Mouse (Mus musculus) layer of hippocampus, adult 18-20 months (tissue): ENCODE measurements at regions not wholly inside any gene's neighbourhood (a gene's known extent, or its start where the extent isn't known, plus 50 kb on each side); places are given as distances from the start of the nearest gene placed in this dataset.

Experiments used
- DNase-seq, 2 experiments: peaks; one replicate each; pipeline ENCODE4 v3.0.0; 2022; ENCODE audit warnings: low spot score in 2 of 2

DNA sequence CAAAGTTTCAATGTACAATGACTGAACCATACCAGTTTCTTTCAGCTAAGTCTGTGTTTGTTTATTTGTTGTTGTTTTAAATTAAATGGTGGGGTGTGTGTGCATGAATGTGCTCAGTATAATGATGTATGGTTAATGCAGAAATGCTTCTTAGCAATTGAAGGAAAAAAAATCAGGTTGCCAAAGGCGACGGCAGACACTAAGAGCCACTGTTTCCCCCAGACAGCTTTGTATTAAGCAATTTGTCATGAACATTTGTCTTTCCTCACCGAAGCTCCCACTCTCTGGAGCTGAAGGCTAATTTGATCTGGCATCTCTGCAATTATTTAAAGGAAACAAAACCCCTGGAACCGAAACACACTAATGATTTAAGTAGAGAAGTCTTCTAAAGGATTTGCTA lies 360.7 kb downstream of the Bckdhb start:
- no peak for DNase-seq

- DNase-seq, result no peak
Measured at GRCm38 (mm10) chr9:84295891-84296290, 370.9 kb downstream of the Bckdhb start.

DNA sequence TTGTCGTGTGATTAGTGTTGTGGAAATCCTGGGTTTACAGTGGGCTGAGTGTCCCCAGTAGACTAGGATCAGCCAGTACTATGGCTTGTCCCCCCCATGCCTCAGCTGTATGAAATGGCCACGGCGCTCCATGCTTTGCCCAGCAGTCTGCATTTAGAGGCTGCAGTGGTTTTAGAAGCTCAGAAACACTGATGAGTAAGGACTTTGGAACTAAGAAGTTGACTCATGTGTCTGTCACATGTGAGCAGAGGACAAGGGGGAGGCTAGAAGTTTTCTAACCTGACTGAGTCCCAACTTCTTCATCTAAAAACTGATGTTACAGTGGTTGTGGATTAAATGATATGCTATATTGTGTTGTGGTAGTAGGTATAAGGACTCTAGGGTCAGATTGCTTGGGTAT lies 371.5 kb downstream of the Bckdhb start:
- DNase-seq, result no peak

GRCm38 (mm10) chr9:84304398-84304797 lies 379.5 kb downstream of the Bckdhb start:
- DNase-seq, result no peak

DNA sequence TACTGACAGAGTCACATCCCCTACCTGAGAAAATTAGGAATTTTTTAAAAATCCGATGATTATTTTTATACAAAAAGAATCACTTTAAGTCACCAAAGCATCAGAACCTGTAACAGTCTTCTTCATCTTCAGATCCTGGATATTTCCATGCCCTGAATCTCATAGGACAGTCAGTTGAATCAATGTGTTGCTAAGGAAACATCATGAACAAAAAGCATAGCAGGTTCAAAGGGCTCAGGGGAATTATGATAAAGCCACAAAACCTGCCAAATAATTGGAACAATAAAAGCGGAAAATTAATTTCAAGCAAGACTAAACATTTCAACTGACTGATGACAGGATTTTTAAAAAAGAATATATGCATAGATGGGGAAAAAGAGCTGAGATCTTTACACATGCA lies 393.9 kb downstream of the Bckdhb start:
- no peak for DNase-seq

DNA sequence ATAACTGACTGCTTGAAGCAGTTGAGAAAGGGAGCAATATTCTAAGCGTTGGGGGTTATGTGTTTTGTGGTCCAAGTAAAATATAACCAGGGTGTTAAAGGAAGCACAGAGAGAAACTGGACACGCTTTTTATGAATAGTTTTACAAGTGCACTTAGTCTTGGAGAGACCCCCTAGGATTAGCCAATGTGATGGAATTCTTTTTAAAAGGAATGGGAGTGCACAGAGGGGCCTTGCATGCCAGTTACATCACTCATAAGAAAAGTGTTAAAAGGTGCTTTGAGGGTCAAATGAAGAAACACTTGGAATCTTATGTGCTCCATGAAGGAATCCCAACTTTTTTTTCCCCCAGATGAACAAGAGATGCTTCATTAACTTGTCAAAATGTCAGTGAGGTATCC lies 394.4 kb downstream of the Bckdhb start:
- DNase-seq, result no peak

DNA sequence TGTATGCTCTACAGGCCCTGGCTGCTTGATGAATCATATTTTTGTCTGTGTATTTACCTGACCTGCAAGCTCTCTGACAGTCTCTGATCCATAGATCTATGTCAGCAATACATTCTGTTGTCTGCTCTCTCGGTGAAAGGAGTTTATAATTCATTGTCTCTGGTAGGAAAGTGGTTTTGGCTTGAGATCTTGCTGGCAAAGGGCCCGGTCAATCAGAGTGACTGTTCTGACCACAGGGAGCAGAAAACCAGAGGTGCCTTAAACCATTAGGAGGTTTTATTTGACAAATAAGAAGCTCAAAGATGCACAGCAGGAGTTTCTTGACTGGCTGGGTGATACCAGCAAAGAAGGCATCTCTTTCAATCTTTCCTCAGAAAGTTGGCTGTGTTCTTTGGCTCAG lies 398.2 kb downstream of the Bckdhb start:
- no peak for DNase-seq

- no peak for DNase-seq
Measured at GRCm38 (mm10) chr9:84331083-84331602, 406.2 kb downstream of the Bckdhb start.

GRCm38 (mm10) chr9:84343435-84344095 lies 418.6 kb downstream of the Bckdhb start:
- peak; percentile 43 to 81 for DNase-seq

- no peak for DNase-seq
Measured at GRCm38 (mm10) chr9:84350223-84350622, 425.3 kb downstream of the Bckdhb start.

GRCm38 (mm10) chr9:84354409-84354808 lies 429.5 kb downstream of the Bckdhb start:
- DNase-seq, result no peak

DNA sequence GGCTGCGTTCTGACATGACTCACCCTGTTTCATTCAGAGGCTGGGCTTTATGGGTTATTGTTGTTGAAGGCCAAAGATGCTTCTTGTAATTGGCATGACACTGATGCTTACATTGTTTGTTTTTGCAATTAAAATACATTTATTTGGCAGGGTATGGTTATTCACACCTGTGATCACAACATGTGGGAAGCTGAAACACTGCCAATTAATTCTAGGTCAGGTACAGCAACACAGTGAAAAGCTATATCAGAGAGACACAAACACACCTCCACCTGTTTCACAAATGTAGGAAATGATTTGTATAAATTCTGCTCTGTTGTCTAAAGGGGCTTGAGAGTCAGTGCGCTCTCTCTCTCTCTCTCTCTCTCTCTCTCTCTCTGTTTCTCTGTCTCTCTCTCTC lies 431.2 kb downstream of the Bckdhb start:
- DNase-seq, result no peak

DNA sequence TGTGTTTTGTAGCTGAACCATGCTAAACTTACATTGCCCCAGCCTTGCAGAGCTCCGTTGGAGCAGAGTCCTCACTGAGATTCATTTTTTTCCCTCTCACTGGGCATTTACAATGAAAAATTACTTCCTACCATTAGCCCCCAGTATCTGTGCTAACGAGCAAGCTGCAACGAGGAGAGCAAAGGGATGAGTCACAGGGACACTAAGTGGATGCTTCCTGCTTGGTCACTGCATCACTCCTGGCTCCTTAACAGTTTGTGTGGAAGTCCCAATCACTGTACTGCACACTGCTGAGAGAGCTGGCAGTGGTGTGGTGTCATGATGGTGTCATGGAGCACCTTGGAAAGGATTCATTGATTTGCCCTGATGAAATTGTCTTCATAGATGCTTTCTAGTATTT lies 434.9 kb downstream of the Bckdhb start:
- no peak for DNase-seq

DNA sequence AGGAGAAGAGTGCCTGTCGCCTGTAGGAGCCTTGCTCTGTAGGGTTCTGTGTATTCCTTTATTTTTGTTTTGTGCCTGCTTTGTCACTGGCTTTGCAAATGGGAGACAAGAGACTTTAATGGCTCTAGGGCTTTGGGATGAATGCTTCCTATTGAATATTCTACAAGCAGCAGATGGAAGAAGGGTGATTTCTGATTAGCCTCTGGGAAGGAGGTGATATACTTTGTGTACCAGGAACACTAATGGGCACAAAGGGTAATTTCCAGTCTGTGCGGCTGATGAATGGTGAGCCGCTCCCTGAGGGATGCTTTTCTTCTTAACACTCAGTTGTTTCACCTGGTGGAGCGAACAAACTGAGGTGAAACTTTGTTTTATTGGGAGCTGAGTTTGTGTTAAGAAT lies 435.5 kb downstream of the Bckdhb start:
- no peak for DNase-seq

GRCm38 (mm10) chr9:84363478-84363877 lies 438.5 kb downstream of the Bckdhb start:
- DNase-seq, result no peak

- DNase-seq, result no peak
Measured at GRCm38 (mm10) chr9:84369200-84369599, 444.3 kb downstream of the Bckdhb start.

- no peak for DNase-seq
Measured at GRCm38 (mm10) chr9:84370260-84370659, 445.3 kb downstream of the Bckdhb start.

DNA sequence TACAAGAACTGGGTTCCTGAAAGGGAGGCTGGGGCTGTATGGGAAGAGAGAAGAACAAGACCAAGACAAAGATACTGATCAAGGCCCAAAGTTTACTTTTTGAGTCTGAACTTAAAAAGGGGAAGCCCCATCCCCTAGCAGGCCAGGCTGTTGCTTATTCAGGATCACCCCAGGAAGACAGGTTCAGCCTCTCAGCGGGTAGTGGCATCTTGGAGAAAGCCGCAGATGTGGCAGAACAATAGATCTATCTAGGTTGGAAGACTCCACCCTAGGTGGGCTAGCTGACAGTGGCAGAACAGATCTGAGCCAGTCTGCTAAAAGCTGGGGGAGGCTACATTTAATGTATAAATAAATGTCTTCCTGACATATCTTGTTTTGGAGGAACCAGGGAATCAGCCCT lies 450.8 kb downstream of the Bckdhb start:
- no peak for DNase-seq

- DNase-seq, result no peak
Measured at GRCm38 (mm10) chr9:84376621-84377020, 451.7 kb downstream of the Bckdhb start.

DNA sequence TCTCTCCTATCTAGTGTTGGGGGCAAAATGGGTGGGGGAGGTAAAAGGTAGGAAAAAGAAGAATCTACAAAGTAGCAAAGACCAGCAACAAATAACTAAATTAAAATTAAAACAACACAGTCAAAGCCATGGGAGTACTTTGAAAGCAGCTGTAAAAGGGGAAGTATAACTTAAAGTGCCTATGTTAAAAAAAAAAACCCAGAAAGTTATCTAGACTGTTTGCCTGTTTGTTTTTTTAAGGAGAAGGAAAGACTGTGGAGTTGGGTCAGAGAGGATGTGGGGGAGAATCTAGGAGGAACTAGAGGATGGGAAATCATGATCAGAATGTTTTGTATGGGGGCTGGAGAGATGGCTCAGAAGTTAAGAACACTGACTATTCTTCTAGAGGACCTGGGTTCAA lies 457.0 kb downstream of the Bckdhb start:
- DNase-seq, result no peak

- DNase-seq, result no peak
Measured at GRCm38 (mm10) chr9:84389831-84390230, 464.9 kb downstream of the Bckdhb start.

DNA sequence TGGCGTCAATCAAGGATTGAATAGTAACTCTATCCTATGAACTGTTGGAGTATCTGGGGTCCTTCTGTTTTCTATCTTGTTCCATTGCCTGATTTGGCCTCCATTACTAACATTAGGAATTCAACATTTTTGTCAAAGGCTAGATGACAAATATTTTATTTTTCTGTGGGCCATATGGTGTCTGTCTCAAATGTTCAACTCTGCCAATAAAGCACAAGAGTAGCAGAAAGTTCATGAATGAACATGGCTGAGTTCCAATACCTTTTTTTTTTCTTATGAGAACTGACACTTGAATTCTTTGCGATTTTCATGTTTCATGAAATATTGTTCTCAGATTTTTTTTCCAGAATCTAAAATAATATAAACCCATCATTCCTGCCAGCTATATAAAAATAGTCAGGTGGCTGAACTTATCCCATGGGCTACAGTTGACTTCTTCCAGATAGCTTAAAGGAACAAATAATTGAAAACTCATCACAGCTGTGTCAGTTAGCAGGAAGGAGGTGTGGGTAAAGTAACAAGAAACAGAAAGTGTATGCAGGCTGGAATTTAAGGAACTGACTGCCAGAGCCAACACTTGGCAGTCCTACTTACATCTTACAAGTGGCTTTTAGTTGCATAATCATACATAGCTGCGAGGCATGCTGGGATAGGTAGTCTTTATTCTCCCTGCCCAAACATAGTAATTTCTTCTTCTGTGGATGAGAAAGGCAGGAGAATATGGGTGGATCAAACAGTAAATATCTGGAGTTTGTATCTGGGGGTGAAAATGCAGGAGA lies 469.8 kb downstream of the Bckdhb start:
- no peak for DNase-seq

DNA sequence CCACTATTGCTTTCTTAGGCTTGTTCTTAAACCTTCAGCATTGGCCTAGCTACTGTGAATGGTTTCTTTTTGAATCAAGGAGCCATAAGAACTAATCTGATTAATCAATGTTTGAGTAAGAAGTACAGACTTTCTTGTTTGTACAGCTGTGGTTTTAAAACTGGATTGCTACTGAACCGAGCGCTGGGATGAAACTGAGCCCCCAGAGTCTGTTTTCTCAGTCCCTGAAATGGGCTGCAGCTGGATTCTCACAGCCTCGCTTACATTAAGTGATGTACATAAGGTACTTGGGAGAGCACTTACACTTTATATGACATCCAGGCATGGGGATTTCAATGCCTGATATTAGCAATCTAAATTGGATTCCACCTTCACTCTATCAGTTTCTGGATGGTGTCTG lies 474.5 kb downstream of the Bckdhb start:
- no peak for DNase-seq
